Mouse (Mus musculus): ENCODE measurements around the gene Ninl. TPM values are rescaled to one million over a fixed set of nuclear protein-coding genes. Genes with fewer than 3 reads are reported as not detected.

The Ninl gene
- polyA plus RNA-seq, 1 experiment from 2014 or later, result 5.0 TPM

GRCm38 (mm10) chr2:151006281-151006945 lies 32.8 kb downstream of the Ninl start:
- H3K9ac ChIP-seq (replicated peaks; ENCODE audit: low read length), result no peak overlapping the region
- ATAC-seq (ENCODE audit: low FRiP score, low TSS enrichment) (no peak), DNase-seq (no peak)
- no peak overlapping the region for H3K27ac ChIP-seq (replicated peaks; ENCODE audit: low read depth, low read length)
- no peaks in the 10 kb centered on the region for H3K27me3 ChIP-seq (ENCODE audit: control insufficient read depth, insufficient read depth, low read length)
- 64% methylated on average over 5 of the region's 5 CpGs for WGBS
- peaks cover 4% of the 10 kb centered on the region; the same call in 1 of the 2 replicates for H3K4me1 ChIP-seq (ENCODE audit: control insufficient read depth, insufficient read depth, low read length)
- no peaks in the 10 kb centered on the region for H3K9me3 ChIP-seq (ENCODE audit: control insufficient read depth, low read length)
- no peaks in the 10 kb centered on the region for H3K36me3 ChIP-seq (ENCODE audit: control insufficient read depth, insufficient read depth, low read length)
- no peak overlapping the region for H3K4me3 ChIP-seq (replicated peaks; ENCODE audit: low read depth, low read length)
- no peak overlapping the region for H3K4me2 ChIP-seq (ENCODE audit: low read length)

GRCm38 (mm10) chr2:151004390-151004789 lies 34.8 kb downstream of the Ninl start:
- 96% methylated on average over 10 of the region's 10 CpGs for WGBS

GRCm38 (mm10) chr2:151003796-151004195 lies 35.4 kb downstream of the Ninl start:
- no peaks in the 10 kb centered on the region for H3K4me1 ChIP-seq (ENCODE audit: control insufficient read depth, insufficient read depth, low read length)
- DNase-seq (no peak), ATAC-seq (ENCODE audit: low FRiP score, low TSS enrichment) (no peak)
- no peaks in the 10 kb centered on the region for H3K36me3 ChIP-seq (ENCODE audit: control insufficient read depth, insufficient read depth, low read length)
- H3K9ac ChIP-seq (replicated peaks; ENCODE audit: low read length), result no peak overlapping the region
- no peaks in the 10 kb centered on the region for H3K9me3 ChIP-seq (ENCODE audit: control insufficient read depth, low read length)
- no peaks in the 10 kb centered on the region for H3K27me3 ChIP-seq (ENCODE audit: control insufficient read depth, insufficient read depth, low read length)
- no peak overlapping the region for H3K4me2 ChIP-seq (ENCODE audit: low read length)
- no peak overlapping the region for H3K4me3 ChIP-seq (replicated peaks; ENCODE audit: low read depth, low read length)
- H3K27ac ChIP-seq (replicated peaks; ENCODE audit: low read depth, low read length), result no peak overlapping the region
- 90% methylated on average over 6 of the region's 6 CpGs for whole genome bisulfite sequencing

More at GRCm38 (mm10) chr2:151004390-151004789, 34.8 kb downstream of the Ninl start:
- DNase-seq (no peak), ATAC-seq (ENCODE audit: low FRiP score, low TSS enrichment) (no peak)
- Histone ChIP-seq H3K9ac (replicated peaks; ENCODE audit: low read length) (no peak overlapping the region), H3K4me3 (replicated peaks; ENCODE audit: low read depth, low read length) (no peak overlapping the region), H3K36me3 (ENCODE audit: control insufficient read depth, insufficient read depth, low read length) (no peaks in the 10 kb centered on the region), H3K4me2 (ENCODE audit: low read length) (no peak overlapping the region), H3K4me1 (ENCODE audit: control insufficient read depth, insufficient read depth, low read length) (no peaks in the 10 kb centered on the region; the same call in 1 of the 2 replicates), H3K9me3 (ENCODE audit: control insufficient read depth, low read length) (no peaks in the 10 kb centered on the region), H3K27me3 (ENCODE audit: control insufficient read depth, insufficient read depth, low read length) (no peaks in the 10 kb centered on the region), H3K27ac (replicated peaks; ENCODE audit: low read depth, low read length) (no peak overlapping the region)

GRCm38 (mm10) chr2:151001619-151002175 lies 37.5 kb downstream of the Ninl start:
- H3K27me3 ChIP-seq (ENCODE audit: control insufficient read depth, insufficient read depth, low read length), result no peaks in the 10 kb centered on the region
- no peaks in the 10 kb centered on the region for H3K36me3 ChIP-seq (ENCODE audit: control insufficient read depth, insufficient read depth, low read length)
- H3K4me3 ChIP-seq (replicated peaks; ENCODE audit: low read depth, low read length), result no peak overlapping the region
- H3K27ac ChIP-seq (replicated peaks; ENCODE audit: low read depth, low read length), result no peak overlapping the region
- H3K9ac ChIP-seq (replicated peaks; ENCODE audit: low read length), result no peak overlapping the region
- DNase-seq, result no peak
- WGBS, result 88% methylated on average over 5 of the region's 5 CpGs
- no peaks in the 10 kb centered on the region for H3K9me3 ChIP-seq (ENCODE audit: control insufficient read depth, low read length)
- H3K4me1 ChIP-seq (ENCODE audit: control insufficient read depth, insufficient read depth, low read length), result no peaks in the 10 kb centered on the region
- no peak for ATAC-seq (ENCODE audit: low FRiP score, low TSS enrichment)
- no peak overlapping the region for H3K4me2 ChIP-seq (ENCODE audit: low read length)

GRCm38 (mm10) chr2:151000402-151001178 lies 38.6 kb downstream of the Ninl start:
- Histone ChIP-seq H3K27me3 (ENCODE audit: control insufficient read depth, insufficient read depth, low read length) (no peaks in the 10 kb centered on the region), H3K9me3 (ENCODE audit: control insufficient read depth, low read length) (no peaks in the 10 kb centered on the region), H3K4me1 (ENCODE audit: control insufficient read depth, insufficient read depth, low read length) (no peaks in the 10 kb centered on the region), H3K4me2 (ENCODE audit: low read length) (no peak overlapping the region), H3K9ac (replicated peaks; ENCODE audit: low read length) (no peak overlapping the region), H3K4me3 (replicated peaks; ENCODE audit: low read depth, low read length) (no peak overlapping the region), H3K36me3 (ENCODE audit: control insufficient read depth, insufficient read depth, low read length) (no peaks in the 10 kb centered on the region), H3K27ac (replicated peaks; ENCODE audit: low read depth, low read length) (no peak overlapping the region)
- DNase-seq (peak; percentile 82), ATAC-seq (ENCODE audit: low FRiP score, low TSS enrichment) (peak; percentile 60; the same call in 1 of the 2 replicates)
- 42% methylated on average over 7 of the region's 7 CpGs for WGBS

GRCm38 (mm10) chr2:150999021-150999420 lies 40.2 kb downstream of the Ninl start:
- no peak overlapping the region for H3K4me3 ChIP-seq (replicated peaks; ENCODE audit: low read depth, low read length)
- DNase-seq (no peak), ATAC-seq (ENCODE audit: low FRiP score, low TSS enrichment) (no peak)
- no peak overlapping the region for H3K9ac ChIP-seq (replicated peaks; ENCODE audit: low read length)
- H3K36me3 ChIP-seq (ENCODE audit: control insufficient read depth, insufficient read depth, low read length), result no peaks in the 10 kb centered on the region
- no peak overlapping the region for H3K4me2 ChIP-seq (ENCODE audit: low read length)
- no peak overlapping the region for H3K27ac ChIP-seq (replicated peaks; ENCODE audit: low read depth, low read length)
- 71% methylated on average over 3 of the region's 3 CpGs for WGBS
- no peaks in the 10 kb centered on the region for H3K9me3 ChIP-seq (ENCODE audit: control insufficient read depth, low read length)
- H3K27me3 ChIP-seq (ENCODE audit: control insufficient read depth, insufficient read depth, low read length), result no peaks in the 10 kb centered on the region
- no peaks in the 10 kb centered on the region for H3K4me1 ChIP-seq (ENCODE audit: control insufficient read depth, insufficient read depth, low read length)

- ATAC-seq (ENCODE audit: low FRiP score, low TSS enrichment), result no peak
- 47% methylated on average over 5 of the region's 5 CpGs for WGBS
Observed at GRCm38 (mm10) chr2:150997618-150998017, 41.6 kb downstream of the Ninl start.

GRCm38 (mm10) chr2:150995324-150995723 lies 43.9 kb downstream of the Ninl start:
- no peak overlapping the region for H3K4me3 ChIP-seq (replicated peaks; ENCODE audit: low read depth, low read length)
- H3K4me2 ChIP-seq (ENCODE audit: low read length), result no peak overlapping the region
- no peak overlapping the region for H3K27ac ChIP-seq (replicated peaks; ENCODE audit: low read depth, low read length)
- no peak for ATAC-seq (ENCODE audit: low FRiP score, low TSS enrichment)
- no peaks in the 10 kb centered on the region for H3K27me3 ChIP-seq (ENCODE audit: control insufficient read depth, insufficient read depth, low read length)
- H3K4me1 ChIP-seq (ENCODE audit: control insufficient read depth, insufficient read depth, low read length), result no peaks in the 10 kb centered on the region
- 93% methylated on average over 4 of the region's 4 CpGs for WGBS
- DNase-seq, result no peak
- no peaks in the 10 kb centered on the region for H3K36me3 ChIP-seq (ENCODE audit: control insufficient read depth, insufficient read depth, low read length)
- H3K9me3 ChIP-seq (ENCODE audit: control insufficient read depth, low read length), result no peaks in the 10 kb centered on the region
- H3K9ac ChIP-seq (replicated peaks; ENCODE audit: low read length), result no peak overlapping the region

More at GRCm38 (mm10) chr2:150997618-150998017, 41.6 kb downstream of the Ninl start:
- Histone ChIP-seq H3K4me1 (ENCODE audit: control insufficient read depth, insufficient read depth, low read length) (no peaks in the 10 kb centered on the region), H3K27me3 (ENCODE audit: control insufficient read depth, insufficient read depth, low read length) (no peaks in the 10 kb centered on the region), H3K27ac (replicated peaks; ENCODE audit: low read depth, low read length) (no peak overlapping the region), H3K4me3 (replicated peaks; ENCODE audit: low read depth, low read length) (no peak overlapping the region), H3K36me3 (ENCODE audit: control insufficient read depth, insufficient read depth, low read length) (no peaks in the 10 kb centered on the region), H3K9me3 (ENCODE audit: control insufficient read depth, low read length) (no peaks in the 10 kb centered on the region), H3K4me2 (ENCODE audit: low read length) (no peak overlapping the region), H3K9ac (replicated peaks; ENCODE audit: low read length) (no peak overlapping the region)
- no peak for DNase-seq
